Mouse (Mus musculus): Measurements from ENCODE around the gene Vmn1r8. TPM values are rescaled to one million over a fixed set of nuclear protein-coding genes. Genes with fewer than 3 reads are reported as not detected.
"Not testable (repeated sequence)": the region's sequence is repeated elsewhere in the genome, so short reads cannot be mapped to it uniquely, and the experiment has no call there.

Gene Vmn1r8
- total RNA-seq (2015): not detected in 2 replicates
- not detected in 2 replicates for total RNA-seq (2017)

GRCm38 (mm10) chr6:57031984-57032383 lies at the start of gene Vmn1r8:
Vmn1r8 (plus strand) TSS chr6:57032284.
- no peak for ATAC-seq (ENCODE audit: poor library complexity, severe bottlenecking)

GRCm38 (mm10) chr6:56996943-56997342 lies 35.1 kb upstream of the Vmn1r8 start, which contains the start of gene Vmn1r6:
Vmn1r6 (plus strand) TSS chr6:56997243.
- no peak for ATAC-seq (ENCODE audit: poor library complexity, severe bottlenecking)

- not testable (repeated sequence) for ATAC-seq (ENCODE audit: poor library complexity, severe bottlenecking)
Measured at GRCm38 (mm10) chr6:57025224-57025623, 6.9 kb upstream of the Vmn1r8 start, which contains the start of gene Vmn1r7. Vmn1r7 (minus strand) TSS chr6:57025324.

- peak; percentile 35; the same call in 1 of the 2 replicates for ATAC-seq (ENCODE audit: poor library complexity, severe bottlenecking)
Measured at GRCm38 (mm10) chr6:57034674-57035073, 2.6 kb downstream of the Vmn1r8 start.

GRCm38 (mm10) chr6:57063730-57064129 lies 31.6 kb downstream of the Vmn1r8 start:
- ATAC-seq (ENCODE audit: poor library complexity, severe bottlenecking): no peak

- no peak for ATAC-seq (ENCODE audit: poor library complexity, severe bottlenecking)
Measured at GRCm38 (mm10) chr6:57066487-57066886, 34.4 kb downstream of the Vmn1r8 start, which contains the start of gene Vmn1r9. Vmn1r9 (plus strand) TSS chr6:57066787.

Other genes with a start within 250 kb of the Vmn1r8 start
- gene Kbtbd2, start 234.5 kb upstream of the Vmn1r8 start, total RNA-seq (2015): 36.8 and 40.0 TPM in 2 replicates
- gene Kbtbd2, start 234.5 kb upstream of the Vmn1r8 start, total RNA-seq (2017): 36.1 and 37.0 TPM in 2 replicates
- gene Fkbp9, start 200.2 kb upstream of the Vmn1r8 start, total RNA-seq (2015): 0.20 and 0.91 TPM in 2 replicates
- 0.73 and 1.2 TPM in 2 replicates for gene Fkbp9, start 200.2 kb upstream of the Vmn1r8 start, total RNA-seq (2017)
- 64.6 and 71.0 TPM in 2 replicates for gene Nt5c3, start 108.4 kb upstream of the Vmn1r8 start, total RNA-seq (2015)
- 36.6 TPM in 2 replicates for gene Nt5c3, start 108.4 kb upstream of the Vmn1r8 start, total RNA-seq (2017)
- 0.47 TPM in 1 of 2 replicates, not detected in the other for gene Vmn1r4, start 108.3 kb upstream of the Vmn1r8 start, total RNA-seq (2015)
- gene Vmn1r4, start 108.3 kb upstream of the Vmn1r8 start, total RNA-seq (2017): 0.07 TPM in 1 of 2 replicates, not detected in the other
- not detected in 2 replicates for gene Vmn1r5, start 62.0 kb upstream of the Vmn1r8 start, total RNA-seq (2015)
- gene Vmn1r5, start 62.0 kb upstream of the Vmn1r8 start, total RNA-seq (2017): not detected in 2 replicates
- 0.21 TPM in 1 of 2 replicates, not detected in the other for gene Vmn1r6, start 35.0 kb upstream of the Vmn1r8 start, total RNA-seq (2015)
- gene Vmn1r6, start 35.0 kb upstream of the Vmn1r8 start, total RNA-seq (2017): not detected in 2 replicates
- not detected in 2 replicates for gene Vmn1r7, start 7.0 kb upstream of the Vmn1r8 start, total RNA-seq (2015)
- gene Vmn1r7, start 7.0 kb upstream of the Vmn1r8 start, total RNA-seq (2017): not detected in 2 replicates
- gene Vmn1r9, start 34.5 kb downstream of the Vmn1r8 start, total RNA-seq (2015): not detected in 2 replicates
- gene Vmn1r9, start 34.5 kb downstream of the Vmn1r8 start, total RNA-seq (2017): not detected in 2 replicates
- not detected in 2 replicates for gene Vmn1r10, start 77.2 kb downstream of the Vmn1r8 start, total RNA-seq (2015)
- gene Vmn1r10, start 77.2 kb downstream of the Vmn1r8 start, total RNA-seq (2017): not detected in 2 replicates
- gene Vmn1r11, start 101.2 kb downstream of the Vmn1r8 start, total RNA-seq (2015): not detected in 2 replicates
- not detected in 2 replicates for gene Vmn1r11, start 101.2 kb downstream of the Vmn1r8 start, total RNA-seq (2017)
- not detected in 2 replicates for gene Vmn1r12, start 124.6 kb downstream of the Vmn1r8 start, total RNA-seq (2015)
- not detected in 2 replicates for gene Vmn1r12, start 124.6 kb downstream of the Vmn1r8 start, total RNA-seq (2017)
- gene Vmn1r13, start 171.0 kb downstream of the Vmn1r8 start, total RNA-seq (2015): not detected in 2 replicates
- gene Vmn1r13, start 171.0 kb downstream of the Vmn1r8 start, total RNA-seq (2017): not detected in 2 replicates
- not detected in 2 replicates for gene Vmn1r14, start 199.4 kb downstream of the Vmn1r8 start, total RNA-seq (2015)
- gene Vmn1r14, start 199.4 kb downstream of the Vmn1r8 start, total RNA-seq (2017): not detected in 2 replicates
- gene Vmn1r15, start 225.7 kb downstream of the Vmn1r8 start, total RNA-seq (2015): not detected in 2 replicates
- not detected in 2 replicates for gene Vmn1r15, start 225.7 kb downstream of the Vmn1r8 start, total RNA-seq (2017)